Mouse (Mus musculus) hindbrain, embryonic 13.5 days (tissue): ENCODE measurements around the gene Zc3h14. TPM values are rescaled to one million over a fixed set of nuclear protein-coding genes. Genes with fewer than 3 reads are reported as not detected.

Experiments used
- ATAC-seq: fragments of 200-750 bp; cut with Nextera tagmentation; 2 replicates; pipeline ENCODE4 v1.8.0; 2017; ENCODE audit warnings: moderate TSS enrichment; ENCODE audit not compliant: low FRiP score
- H3K27ac ChIP-seq: fragments of 300-500 bp; sonication (generic); 2 replicates; pipeline ENCODE4 v1.5.1; 2015; ENCODE audit warnings: inconsistent platforms, mild to moderate bottlenecking, moderate library complexity
- H3K27me3 ChIP-seq: fragments of 300-500 bp; sonication (generic); 2 replicates; pipeline ENCODE4 v1.6.1; 2015; ENCODE audit warnings: mild to moderate bottlenecking, inconsistent platforms
- H3K36me3 ChIP-seq: fragments of 300-500 bp; sonication (generic); 2 replicates; pipeline ENCODE4 v1.6.1; 2015; ENCODE audit warnings: mild to moderate bottlenecking, inconsistent platforms
- H3K4me1 ChIP-seq: fragments of 300-500 bp; sonication (generic); replicated peaks from 2 replicates; pipeline ENCODE4 v1.6.1; 2015; ENCODE audit warnings: inconsistent platforms
- H3K4me2 ChIP-seq: fragments of 300-500 bp; sonication (generic); 2 replicates; pipeline ENCODE4 v1.6.1; 2015; ENCODE audit warnings: inconsistent platforms, mild to moderate bottlenecking, moderate library complexity
- H3K4me3 ChIP-seq: fragments of 300-500 bp; sonication (generic); 2 replicates; pipeline ENCODE4 v1.5.1; 2015; ENCODE audit warnings: mild to moderate bottlenecking, inconsistent platforms
- H3K9ac ChIP-seq: fragments of 300-500 bp; sonication (generic); 2 replicates; pipeline ENCODE4 v1.6.1; 2015; ENCODE audit warnings: mild to moderate bottlenecking, inconsistent platforms
- H3K9me3 ChIP-seq: fragments of 300-500 bp; sonication (generic); 2 replicates; pipeline ENCODE4 v1.6.1; 2016; ENCODE audit warnings: inconsistent platforms
- WGBS: fragments of 180-500 bp; shearing (Covaris S2); methylation state at CpG from one replicate; pipeline ENCODE4 v1.1.7; 2015; 5-methylcytosine and 5-hydroxymethylcytosine counted together
- polyA plus RNA-seq: library from polyadenylated mRNA; unstranded; fragments of >200 nt; fragmentation: Nextera tagmentation; extraction: Ambion mirVana; gene quantifications from 2 replicates; pipeline ENCODE4 v1.2.1, GENCODE M21; 2015

Gene Zc3h14
- polyA plus RNA-seq, 1 experiment from 2014 or later, result 118 TPM

GRCm38 (mm10) chr12:98726078-98726477, 20.7 kb upstream of the Zc3h14 start:
- Histone ChIP-seq H3K4me1 (peaks cover 6% of the 10 kb centered on the region; the same call in 1 of the 2 replicates), H3K9me3 (no peaks in the 10 kb centered on the region), H3K27ac (no peak overlapping the region), H3K36me3 (no peaks in the 10 kb centered on the region), H3K9ac (no peak overlapping the region), H3K27me3 (no peaks in the 10 kb centered on the region), H3K4me3 (no peak overlapping the region), H3K4me2 (no peak overlapping the region)
- ATAC-seq, result no peak
- whole genome bisulfite sequencing, result 90% methylated on average over 7 of the region's 7 CpGs

- Histone ChIP-seq H3K4me3 (no peak overlapping the region), H3K9ac (no peak overlapping the region), H3K9me3 (no peaks in the 10 kb centered on the region), H3K36me3 (no peaks in the 10 kb centered on the region), H3K27me3 (no peaks in the 10 kb centered on the region), H3K4me2 (no peak overlapping the region), H3K27ac (no peak overlapping the region), H3K4me1 (peaks cover 4% of the 10 kb centered on the region)
- 82% methylated on average over 7 of the region's 7 CpGs for WGBS
- no peak for ATAC-seq
Measured at GRCm38 (mm10) chr12:98727186-98727585, 19.6 kb upstream of the Zc3h14 start.

GRCm38 (mm10) chr12:98730682-98731081, 16.1 kb upstream of the Zc3h14 start:
- H3K4me1 ChIP-seq, result peaks cover 26% of the 10 kb centered on the region
- no peak overlapping the region for H3K4me3 ChIP-seq
- no peak for ATAC-seq
- H3K9me3 ChIP-seq, result no peaks in the 10 kb centered on the region
- H3K9ac ChIP-seq, result no peak overlapping the region
- no peak overlapping the region for H3K27ac ChIP-seq
- no peak overlapping the region for H3K4me2 ChIP-seq
- no peaks in the 10 kb centered on the region for H3K27me3 ChIP-seq
- no peaks in the 10 kb centered on the region for H3K36me3 ChIP-seq
- 84% methylated on average over 11 of the region's 11 CpGs for WGBS

- ATAC-seq, result no peak
- peak overlapping the region; percentile 71 for H3K4me2 ChIP-seq
- H3K4me1 ChIP-seq, result peaks cover 38% of the 10 kb centered on the region
- peaks cover 18% of the 10 kb centered on the region for H3K27me3 ChIP-seq
- no peaks in the 10 kb centered on the region for H3K36me3 ChIP-seq
- H3K4me3 ChIP-seq, result peak overlapping the region; percentile 59
- H3K9ac ChIP-seq, result peak overlapping the region; percentile 78
- 75% methylated on average over 3 of the region's 3 CpGs for WGBS
- no peaks in the 10 kb centered on the region for H3K9me3 ChIP-seq
- H3K27ac ChIP-seq, result no peak overlapping the region
Measured at GRCm38 (mm10) chr12:98733165-98733564, 13.6 kb upstream of the Zc3h14 start.

- no peak; the same call in 1 of the 2 replicates for ATAC-seq
- H3K36me3 ChIP-seq, result no peaks in the 10 kb centered on the region
- no peaks in the 10 kb centered on the region for H3K9me3 ChIP-seq
- WGBS, result 14% methylated on average over 12 of the region's 12 CpGs
- 0 out of 2 replicates have a peak overlapping the region, but pooled peaks have one; percentile 63 for H3K27ac ChIP-seq
- peak overlapping the region; percentile 71 for H3K4me2 ChIP-seq
- H3K9ac ChIP-seq, result peak overlapping the region; percentile 78
- H3K4me1 ChIP-seq, result peaks cover 40% of the 10 kb centered on the region
- H3K27me3 ChIP-seq, result peaks cover 23% of the 10 kb centered on the region
- peak overlapping the region; percentile 59 for H3K4me3 ChIP-seq
Measured at GRCm38 (mm10) chr12:98733776-98734175, 13.0 kb upstream of the Zc3h14 start.

GRCm38 (mm10) chr12:98734246-98734879, 12.4 kb upstream of the Zc3h14 start:
- WGBS, result 1% methylated on average over 30 of the region's 30 CpGs
- peak; percentile 92 for ATAC-seq

GRCm38 (mm10) chr12:98734880-98735801, 11.6 kb upstream of the Zc3h14 start:
- no peaks in the 10 kb centered on the region for H3K9me3 ChIP-seq
- peak overlapping the region; percentile 59 for H3K4me3 ChIP-seq
- peaks cover 40% of the 10 kb centered on the region for H3K4me1 ChIP-seq
- 10% methylated on average over 22 of the region's 22 CpGs for WGBS
- 0 out of 2 replicates have a peak overlapping the region, but pooled peaks have one; percentile 20 for H3K27ac ChIP-seq
- peak overlapping the region; percentile 71 for H3K4me2 ChIP-seq
- peak overlapping the region; percentile 78 for H3K9ac ChIP-seq
- H3K27me3 ChIP-seq, result peaks cover 36% of the 10 kb centered on the region
- ATAC-seq, result peak; percentile 44
- no peaks in the 10 kb centered on the region for H3K36me3 ChIP-seq

More at GRCm38 (mm10) chr12:98734246-98734879, 12.4 kb upstream of the Zc3h14 start:
- peak overlapping the region; percentile 71 for H3K4me2 ChIP-seq
- H3K27me3 ChIP-seq, result peaks cover 29% of the 10 kb centered on the region
- H3K27ac ChIP-seq, result peak overlapping the region; percentile 63; the same call in 1 of the 2 replicates
- H3K9me3 ChIP-seq, result no peaks in the 10 kb centered on the region
- H3K4me1 ChIP-seq, result peaks cover 40% of the 10 kb centered on the region
- peak overlapping the region; percentile 78 for H3K9ac ChIP-seq
- H3K36me3 ChIP-seq, result no peaks in the 10 kb centered on the region
- H3K4me3 ChIP-seq, result peak overlapping the region; percentile 59

GRCm38 (mm10) chr12:98736951-98737800, 9.6 kb upstream of the Zc3h14 start, which contains the start of gene Ptpn21:
Gene Ptpn21, minus strand, starts transcription at chr12:98737405.
- no peaks in the 10 kb centered on the region for H3K9me3 ChIP-seq
- H3K27me3 ChIP-seq, result peaks cover 36% of the 10 kb centered on the region
- ATAC-seq, result peak; percentile 50
- peak within 1 kb of the TSS; percentile 71 for H3K4me3 ChIP-seq
- peak within 1 kb of the TSS; percentile 91 for H3K4me2 ChIP-seq
- peak within 1 kb of the TSS; percentile 87 for H3K9ac ChIP-seq
- H3K36me3 ChIP-seq, result no peaks in the 10 kb centered on the region
- under 1% methylated on average over 75 of the region's 75 CpGs for WGBS
- H3K27ac ChIP-seq, result peak within 1 kb of the TSS; percentile 55; the same call in 1 of the 2 replicates
- H3K4me1 ChIP-seq, result peaks cover 36% of the 10 kb centered on the region

GRCm38 (mm10) chr12:98737801-98738350, 8.9 kb upstream of the Zc3h14 start:
- H3K4me2 ChIP-seq, result peak overlapping the region; percentile 91
- peak overlapping the region; percentile 71 for H3K4me3 ChIP-seq
- ATAC-seq, result no peak
- no peak overlapping the region for H3K27ac ChIP-seq
- peak overlapping the region; percentile 87 for H3K9ac ChIP-seq
- H3K9me3 ChIP-seq, result no peaks in the 10 kb centered on the region
- peaks cover 29% of the 10 kb centered on the region for H3K4me1 ChIP-seq
- WGBS, result 8% methylated on average over 7 of the region's 7 CpGs
- no peaks in the 10 kb centered on the region for H3K36me3 ChIP-seq
- peaks cover 36% of the 10 kb centered on the region for H3K27me3 ChIP-seq

GRCm38 (mm10) chr12:98741011-98741501, 5.7 kb upstream of the Zc3h14 start:
- peak; percentile 62; the same call in 1 of the 2 replicates for ATAC-seq

GRCm38 (mm10) chr12:98745626-98746025, 1.1 kb upstream of the Zc3h14 start:
- Histone ChIP-seq H3K4me3 (no peak overlapping the region), H3K4me2 (no peak overlapping the region), H3K36me3 (no peaks in the 10 kb centered on the region), H3K9ac (no peak overlapping the region), H3K4me1 (peaks cover 27% of the 10 kb centered on the region), H3K27ac (no peak overlapping the region), H3K27me3 (no peaks in the 10 kb centered on the region), H3K9me3 (no peaks in the 10 kb centered on the region)
- no peak for ATAC-seq
- 72% methylated on average over 4 of the region's 4 CpGs for WGBS

More at GRCm38 (mm10) chr12:98741011-98741501, 5.7 kb upstream of the Zc3h14 start:
- no peak overlapping the region for H3K27ac ChIP-seq
- H3K9me3 ChIP-seq, result no peaks in the 10 kb centered on the region
- peaks cover 13% of the 10 kb centered on the region for H3K4me1 ChIP-seq
- WGBS, result 59% methylated on average over 3 of the region's 3 CpGs
- no peak overlapping the region for H3K4me3 ChIP-seq
- no peak overlapping the region for H3K9ac ChIP-seq
- H3K4me2 ChIP-seq, result no peak overlapping the region
- H3K36me3 ChIP-seq, result no peaks in the 10 kb centered on the region
- H3K27me3 ChIP-seq, result peaks cover 34% of the 10 kb centered on the region
